In the genomic region with DNA sequence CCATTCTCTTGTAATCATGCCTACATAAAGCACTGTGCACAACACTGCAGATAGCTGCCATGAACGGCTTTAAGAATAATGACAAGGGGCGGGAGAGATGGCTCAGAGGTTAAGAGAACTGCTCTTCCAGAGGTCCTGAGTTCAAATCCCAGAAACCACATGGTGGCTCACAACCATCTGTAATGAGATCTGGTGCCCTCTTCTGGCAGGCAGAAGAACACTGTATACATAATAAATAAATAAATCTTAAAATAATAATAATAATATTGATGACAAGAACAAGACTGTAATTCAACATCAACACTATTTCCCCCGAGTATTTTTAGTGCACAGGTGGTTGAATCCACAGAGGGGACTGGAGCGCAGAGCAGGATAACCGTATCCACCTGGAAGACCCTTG, we compare ENCODE assay signal across 23 mouse cellular contexts. TPM values are rescaled to one million over a fixed set of nuclear protein-coding genes. Genes with fewer than 3 reads are reported as not detected.
"Had no signal": no experiment of that assay in that cellular context is flagged by ENCODE, and none has a peak within 500 bp of the region (broad histone marks: within the 10 kb centered on the region; RNA-seq: fewer than 3 reads in every experiment).

No protein-coding gene starts in this region.

- H3K27me3 ChIP-seq: kidney, embryonic 15.5 days; limb, embryonic 15.5 days; liver, embryonic 13.5 days; neural tube, embryonic 15.5 days had no signal

- H3K9me3 ChIP-seq: kidney, embryonic 15.5 days; limb, embryonic 15.5 days; liver, embryonic 13.5 days; midbrain, embryonic 12.5 days; neural tube, embryonic 15.5 days had no signal

- H3K9ac ChIP-seq: kidney, embryonic 15.5 days; limb, embryonic 15.5 days; liver, embryonic 13.5 days; midbrain, embryonic 12.5 days; neural tube, embryonic 15.5 days had no signal

- DNase-seq: kidney, adult 11 months; kidney, postnatal 36 days; liver, embryonic 13.5 days; lung, adult 2 months; lung, postnatal 14 days; right cerebral cortex, postnatal 4 days; spleen, adult 18-20 months; thymus, adult 2 months; thymus, postnatal 25 days had no signal

- H3K4me3 ChIP-seq: kidney, embryonic 15.5 days; limb, embryonic 15.5 days; liver, embryonic 13.5 days; midbrain, embryonic 12.5 days; myocyte; neural tube, embryonic 15.5 days had no signal

- H3K4me2 ChIP-seq: kidney, embryonic 15.5 days; limb, embryonic 15.5 days; liver, embryonic 13.5 days; midbrain, embryonic 12.5 days; neural tube, embryonic 15.5 days had no signal

- H3K27ac ChIP-seq: kidney, embryonic 15.5 days; limb, embryonic 15.5 days; liver, embryonic 13.5 days; midbrain, embryonic 12.5 days; neural tube, embryonic 15.5 days had no signal

- H3K36me3 ChIP-seq: liver, embryonic 13.5 days had no signal

- H3K4me1 ChIP-seq: kidney, embryonic 15.5 days had no signal

RNA-seq across cellular contexts. Expression of a gene that starts 31.8 kb away (rescaled TPM):
- polyA plus RNA-seq: limb, embryonic 11.5 days; midbrain, embryonic 12.5 days; neural tube, embryonic 11.5 days had no signal

RNA-seq across cellular contexts. Expression of a gene that starts 47.1 kb away (rescaled TPM):
- total RNA-seq: layer of hippocampus, adult 18-20 months; layer of hippocampus, postnatal 14 days; left cerebral cortex, adult 18-20 months; left cerebral cortex, postnatal 25 days; megakaryocyte-erythroid progenitor cell, adult 5-6 weeks had no signal
- polyA plus RNA-seq: limb, embryonic 11.5 days; liver, embryonic 13.5 days; midbrain, embryonic 12.5 days; myocyte; neural tube, embryonic 11.5 days; neural tube, embryonic 15.5 days; testis, adult 2 months; urinary bladder, adult 2 months had no signal
